Mouse (Mus musculus): ENCODE data around the gene Zfp446.
A peak's percentile ranks its signal among the peaks of the same experiment; 100 is the strongest.

The Zfp446 gene

DNA sequence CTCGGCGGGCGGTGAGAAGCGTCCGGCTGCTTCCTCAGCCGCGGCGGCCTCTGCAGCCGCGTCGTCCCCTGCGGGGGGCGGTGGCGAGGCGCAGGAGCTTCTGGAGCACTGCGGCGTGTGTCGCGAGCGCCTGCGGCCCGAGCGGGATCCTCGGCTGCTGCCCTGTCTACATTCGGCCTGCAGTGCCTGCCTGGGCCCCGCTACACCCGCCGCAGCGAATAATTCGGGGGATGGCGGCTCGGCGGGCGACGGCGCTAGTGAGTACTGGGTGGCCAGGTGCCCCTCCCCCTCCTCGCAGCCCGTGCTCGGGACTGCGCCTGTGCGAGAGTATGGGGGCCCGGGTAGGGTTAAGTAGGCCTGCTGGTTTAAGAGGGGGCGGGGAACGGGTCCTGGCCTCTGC is 47.2 kb downstream of the Zfp446 start:
- no peak for DNase-seq (ENCODE audit: low spot score)

DNA sequence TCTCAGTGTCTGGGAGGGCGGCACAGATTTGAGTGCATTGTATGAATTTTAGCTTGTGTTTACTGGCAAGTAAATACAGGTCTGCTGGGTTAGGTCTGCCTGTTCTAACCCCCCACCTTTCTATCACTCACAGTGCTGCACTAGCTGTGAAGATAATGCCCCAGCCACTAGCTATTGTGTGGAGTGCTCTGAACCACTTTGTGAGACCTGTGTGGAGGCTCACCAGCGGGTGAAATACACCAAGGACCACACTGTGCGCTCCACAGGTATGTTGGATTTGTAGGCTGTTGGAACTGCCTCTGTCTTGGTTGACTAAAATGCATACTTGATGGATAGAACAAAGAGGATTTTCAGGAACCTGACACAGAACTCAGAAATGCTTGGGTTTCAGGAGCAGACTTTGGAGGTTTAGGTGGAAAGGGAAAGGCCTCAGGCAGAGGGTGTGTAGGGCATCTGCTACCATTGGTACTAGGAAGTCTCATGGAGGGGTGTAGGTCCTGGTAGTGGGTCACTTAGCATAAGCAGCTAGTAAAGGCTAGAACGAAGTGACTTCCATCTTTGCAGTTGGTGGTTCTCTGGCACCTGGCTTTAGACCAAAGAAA is 48.0 kb downstream of the Zfp446 start:
- DNase-seq (ENCODE audit: low spot score), result no peak

DNA sequence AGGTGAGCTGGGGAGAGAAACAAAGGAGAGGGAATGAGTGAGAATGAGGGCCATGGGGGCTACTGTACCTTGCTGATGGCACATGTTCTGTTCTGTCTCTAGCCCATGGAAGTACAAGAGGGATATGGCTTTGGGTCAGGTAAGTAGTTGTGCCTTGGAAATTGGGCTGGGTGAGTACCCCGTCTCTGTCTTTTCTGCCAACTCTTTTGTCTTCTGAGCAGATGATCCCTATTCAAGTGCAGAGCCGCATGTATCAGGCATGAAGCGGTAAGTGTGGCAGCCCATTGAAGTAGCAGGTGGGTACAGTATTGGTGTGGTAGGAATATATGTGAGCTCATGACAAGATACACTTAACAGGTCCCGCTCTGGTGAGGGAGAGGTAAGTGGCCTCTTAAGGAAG is 51.3 kb downstream of the Zfp446 start:
- DNase-seq (ENCODE audit: low spot score), result no peak

DNA sequence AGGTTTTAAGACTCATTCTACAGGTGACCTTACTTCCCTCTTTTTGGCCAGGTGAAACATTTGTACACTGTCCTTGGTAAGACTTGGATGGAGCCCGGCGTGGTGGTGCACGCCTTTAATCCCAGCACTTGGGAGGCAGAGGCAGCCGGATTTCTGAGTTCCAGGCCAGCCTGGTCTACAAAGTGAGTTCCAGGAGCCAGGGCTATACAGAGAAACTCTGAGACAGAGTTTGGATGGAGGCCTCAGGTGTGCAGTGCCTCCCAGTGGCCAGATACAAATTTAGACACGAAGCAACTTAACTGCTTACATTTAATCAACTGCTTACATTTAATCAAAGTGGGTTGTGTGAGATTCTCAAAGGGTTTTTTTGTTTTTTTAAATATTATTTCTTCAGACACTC is 53.4 kb downstream of the Zfp446 start:
- DNase-seq (ENCODE audit: low spot score), result no peak

DNA sequence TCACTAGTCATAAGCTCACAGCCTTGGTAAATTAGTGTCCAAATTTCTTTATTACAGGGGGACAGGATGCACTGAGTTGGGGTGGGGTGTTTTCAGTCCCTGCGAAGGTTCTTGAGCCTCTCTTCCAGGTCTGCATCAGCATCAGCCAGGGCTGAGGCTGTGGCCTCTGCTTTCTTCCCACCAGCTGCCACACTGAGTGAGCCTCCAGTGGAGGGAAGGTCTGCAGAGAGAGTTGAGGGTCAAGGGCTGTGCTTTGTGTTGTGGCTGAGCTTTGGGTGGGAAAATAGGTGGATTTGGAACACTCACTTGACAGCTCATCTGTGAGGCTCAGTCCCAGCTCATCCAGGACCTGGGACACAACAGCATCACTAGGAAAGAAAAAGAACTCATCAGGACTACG is 54.3 kb downstream of the Zfp446 start:
- no peak for DNase-seq (ENCODE audit: low spot score)

DNA sequence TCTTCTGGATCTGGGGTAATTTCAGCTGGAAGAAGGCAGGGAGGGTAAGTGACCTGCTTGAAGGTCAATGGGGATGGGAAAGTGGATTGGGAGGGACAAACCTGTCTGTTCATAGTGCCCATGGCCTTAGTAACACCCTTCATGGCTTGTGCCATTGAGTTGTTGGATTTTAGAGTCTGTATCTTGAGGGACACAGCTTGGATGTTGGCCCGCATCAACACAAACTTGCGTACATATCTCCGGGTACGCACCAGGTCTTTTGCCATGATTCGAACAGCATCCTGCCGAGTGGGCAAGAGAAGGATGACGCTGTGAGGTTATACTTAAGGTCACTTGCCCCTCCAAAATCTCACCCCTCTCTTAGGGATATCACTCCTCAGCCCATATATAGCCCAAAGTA is 54.9 kb downstream of the Zfp446 start:
- no peak for DNase-seq (ENCODE audit: low spot score)

DNA sequence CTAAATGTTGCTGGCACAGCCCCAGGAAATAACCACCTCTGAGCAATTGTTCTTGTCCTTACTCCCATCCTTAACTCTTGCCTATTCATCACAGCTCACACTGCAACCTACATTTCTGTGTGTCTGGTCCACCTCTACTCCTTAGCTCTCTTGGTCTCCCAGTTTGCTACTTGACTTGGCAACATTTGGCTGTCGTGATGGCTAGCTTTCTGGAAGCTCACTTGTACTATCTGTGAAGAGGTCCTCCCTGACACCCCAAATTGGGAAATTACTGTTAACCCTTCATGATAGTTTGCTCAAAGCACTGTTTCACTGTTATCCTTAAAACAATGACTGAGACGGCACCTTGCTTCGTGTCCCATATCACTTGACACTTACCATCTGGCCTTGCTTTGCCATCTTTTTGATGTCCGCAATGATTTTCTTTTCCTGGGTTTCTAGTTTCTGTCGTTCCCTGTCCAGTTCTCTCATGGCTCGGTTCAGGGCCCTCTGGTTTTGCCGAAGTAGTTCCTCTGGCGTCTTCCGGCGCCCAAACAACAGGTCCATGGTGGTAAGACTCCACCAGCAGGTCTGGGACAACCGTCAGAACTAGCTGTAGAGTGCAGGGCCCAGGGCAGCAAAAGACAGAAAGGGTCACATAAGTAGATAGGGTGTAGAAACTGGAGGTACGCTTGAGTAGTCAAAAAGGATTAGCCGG is 56.0 kb downstream of the Zfp446 start:
- DNase-seq (ENCODE audit: low spot score), result no peak

DNA sequence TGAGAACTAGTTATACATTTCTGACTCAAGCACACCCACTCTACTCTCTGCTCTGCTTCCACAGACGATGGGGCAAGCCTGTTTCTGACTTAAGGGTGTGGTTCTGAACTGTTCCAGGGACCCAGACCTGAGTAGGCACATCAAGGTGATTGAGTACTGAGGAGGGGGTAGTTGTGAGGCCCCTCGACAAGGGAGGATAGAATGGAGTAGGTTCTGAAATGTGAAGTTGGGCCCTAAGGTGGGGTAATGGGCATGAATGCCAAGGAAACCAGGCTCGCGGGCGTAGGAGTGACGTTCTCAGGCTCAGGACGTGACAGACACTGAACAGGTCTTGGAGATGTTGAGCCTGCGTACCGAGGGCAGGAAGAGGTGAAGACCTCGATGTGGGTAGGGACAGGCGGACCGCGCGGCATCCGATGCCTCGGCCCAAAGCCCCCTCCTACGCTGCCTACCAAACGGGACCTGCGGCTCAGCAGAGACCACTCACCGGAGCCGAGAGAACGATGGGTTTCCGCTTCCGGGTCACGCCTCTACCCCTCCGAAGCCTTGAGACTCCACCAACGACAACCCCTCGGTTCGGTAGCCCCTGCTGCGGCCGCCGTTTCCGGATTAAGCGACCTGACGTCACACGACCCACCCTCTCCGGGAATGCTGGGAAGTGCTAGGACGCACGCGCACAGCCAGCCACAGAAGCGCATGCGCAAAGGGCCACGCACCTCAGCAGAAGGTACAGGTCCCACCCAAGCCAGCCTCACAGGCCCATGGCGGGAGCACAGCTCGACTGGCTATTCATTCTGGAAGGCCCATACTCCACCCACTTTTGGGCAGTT is 56.7 kb downstream of the Zfp446 start, which contains the start of gene Chmp2a:
TSS of gene Chmp2a (minus strand) at position 660 of the 830 bp plus-strand sequence.
- peak; percentile 94 for DNase-seq (ENCODE audit: low spot score)

Data from left cerebral cortex, adult 11 months (tissue).